Mouse (Mus musculus): ENCODE data around the gene Zfp992.
"Not testable (repeated sequence)": the region's sequence is repeated elsewhere in the genome, so short reads cannot be mapped to it uniquely, and the experiment has no call there.

Zfp992 gene

GRCm38 (mm10) chr4:146474716-146475676 lies 26.2 kb downstream of the Zfp992 start:
- DNase-seq (ENCODE audit: low read depth): not testable (repeated sequence)

GRCm38 (mm10) chr4:146476260-146476659 lies 27.4 kb downstream of the Zfp992 start:
- DNase-seq (ENCODE audit: low read depth): not testable (repeated sequence)

GRCm38 (mm10) chr4:146476959-146477358 lies 28.1 kb downstream of the Zfp992 start:
- not testable (repeated sequence) for DNase-seq (ENCODE audit: low read depth)

- not testable (repeated sequence) for DNase-seq (ENCODE audit: low read depth)
Observed at GRCm38 (mm10) chr4:146480376-146481096, 31.7 kb downstream of the Zfp992 start.

GRCm38 (mm10) chr4:146482546-146482945 lies 33.7 kb downstream of the Zfp992 start:
- not testable (repeated sequence) for DNase-seq (ENCODE audit: low read depth)

- DNase-seq (ENCODE audit: low read depth): not testable (repeated sequence)
Observed at GRCm38 (mm10) chr4:146483571-146484280, 34.9 kb downstream of the Zfp992 start.

- not testable (repeated sequence) for DNase-seq (ENCODE audit: low read depth)
Observed at GRCm38 (mm10) chr4:146484676-146485075, 35.9 kb downstream of the Zfp992 start.

GRCm38 (mm10) chr4:146485183-146485939 lies 36.5 kb downstream of the Zfp992 start:
- DNase-seq (ENCODE audit: low read depth): not testable (repeated sequence)

- not testable (repeated sequence) for DNase-seq (ENCODE audit: low read depth)
Observed at GRCm38 (mm10) chr4:146486753-146487152, 37.9 kb downstream of the Zfp992 start.

GRCm38 (mm10) chr4:146489196-146489595 lies 40.4 kb downstream of the Zfp992 start:
- DNase-seq (ENCODE audit: low read depth): not testable (repeated sequence)

- not testable (repeated sequence) for DNase-seq (ENCODE audit: low read depth)
Observed at GRCm38 (mm10) chr4:146491993-146492392, 43.2 kb downstream of the Zfp992 start.

GRCm38 (mm10) chr4:146492439-146492838 lies 43.6 kb downstream of the Zfp992 start:
- no peak for DNase-seq (ENCODE audit: low read depth)

GRCm38 (mm10) chr4:146492851-146493250 lies 44.0 kb downstream of the Zfp992 start:
- DNase-seq (ENCODE audit: low read depth): no peak

GRCm38 (mm10) chr4:146493319-146493907 lies 44.6 kb downstream of the Zfp992 start:
- not testable (repeated sequence) for DNase-seq (ENCODE audit: low read depth)

- no peak for DNase-seq (ENCODE audit: low read depth)
Observed at GRCm38 (mm10) chr4:146494980-146495379, 46.2 kb downstream of the Zfp992 start.

GRCm38 (mm10) chr4:146497695-146498275 lies 49.0 kb downstream of the Zfp992 start:
- not testable (repeated sequence) for DNase-seq (ENCODE audit: low read depth)

- DNase-seq (ENCODE audit: low read depth): not testable (repeated sequence)
Observed at GRCm38 (mm10) chr4:146501727-146502126, 52.9 kb downstream of the Zfp992 start, which contains the start of gene Zfp981. Zfp981 (plus strand) TSS chr4:146502027.

- DNase-seq (ENCODE audit: low read depth): not testable (repeated sequence)
Observed at GRCm38 (mm10) chr4:146509029-146509428, 60.2 kb downstream of the Zfp992 start.

GRCm38 (mm10) chr4:146511871-146512270 lies 63.0 kb downstream of the Zfp992 start:
- not testable (repeated sequence) for DNase-seq (ENCODE audit: low read depth)

GRCm38 (mm10) chr4:146516474-146516873 lies 67.7 kb downstream of the Zfp992 start:
- DNase-seq (ENCODE audit: low read depth): no peak

All from fibroblast of lung, adult 2 months (primary cell).